Mouse (Mus musculus): Measurements from ENCODE around the gene Phf2.
A peak's percentile ranks its signal among the peaks of the same experiment; 100 is the strongest.

Gene Phf2

DNA sequence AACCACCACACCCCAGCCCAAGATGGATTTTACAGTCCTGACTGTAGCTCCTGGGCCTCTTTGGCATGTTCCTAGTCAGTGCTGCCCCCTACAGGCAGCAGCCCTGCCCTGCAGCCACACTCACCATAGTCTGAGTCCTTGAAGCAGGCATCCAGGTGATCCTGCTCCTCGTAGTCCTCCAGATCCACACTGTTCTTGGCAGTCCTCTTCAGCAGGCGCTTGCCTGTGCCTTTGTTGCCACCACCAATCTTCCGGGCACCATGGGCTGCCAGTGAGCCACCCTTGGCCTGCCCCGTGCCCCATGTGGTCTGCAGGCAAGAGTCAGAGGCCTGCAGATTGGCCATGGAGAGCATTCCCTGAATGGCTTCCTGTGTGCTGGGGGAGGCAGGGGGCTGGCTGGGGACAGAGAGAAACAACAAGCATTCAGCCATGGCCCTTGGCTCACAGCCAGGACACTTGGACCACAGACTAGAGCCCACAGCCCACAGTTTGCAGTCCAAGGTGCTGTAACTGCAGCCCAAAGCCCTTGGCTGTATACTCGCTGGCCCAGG, 63.4 kb downstream of the Phf2 start:
- peaks cover 8% of the 10 kb centered on the region for H3K36me3 ChIP-seq (ENCODE audit: control insufficient read depth, insufficient read depth, low read length, poor library complexity, severe bottlenecking)
- DNase-seq (ENCODE audit: low read depth, low spot score), result peak; percentile 61
- no peaks in the 10 kb centered on the region for H3K27me3 ChIP-seq (ENCODE audit: control insufficient read depth, insufficient read depth, low read length, poor library complexity, severe bottlenecking)

GRCm38 (mm10) chr13:48802181-48802580, 68.7 kb downstream of the Phf2 start:
- Histone ChIP-seq H3K27me3 (ENCODE audit: control insufficient read depth, insufficient read depth, low read length, poor library complexity, severe bottlenecking) (no peaks in the 10 kb centered on the region), H3K36me3 (ENCODE audit: control insufficient read depth, insufficient read depth, low read length, poor library complexity, severe bottlenecking) (peaks cover 6% of the 10 kb centered on the region)
- DNase-seq (ENCODE audit: low read depth, low spot score), result no peak

GRCm38 (mm10) chr13:48800850-48801546, 69.9 kb downstream of the Phf2 start:
- Histone ChIP-seq H3K36me3 (ENCODE audit: control insufficient read depth, insufficient read depth, low read length, poor library complexity, severe bottlenecking) (peaks cover 3% of the 10 kb centered on the region; the same call in 1 of the 2 replicates), H3K27me3 (ENCODE audit: control insufficient read depth, insufficient read depth, low read length, poor library complexity, severe bottlenecking) (no peaks in the 10 kb centered on the region)
- DNase-seq (ENCODE audit: low read depth, low spot score), result peak; percentile 63

GRCm38 (mm10) chr13:48798256-48798771, 72.6 kb downstream of the Phf2 start:
- H3K36me3 ChIP-seq (ENCODE audit: control insufficient read depth, insufficient read depth, low read length, poor library complexity, severe bottlenecking), result no peaks in the 10 kb centered on the region; the same call in 1 of the 2 replicates
- no peak for DNase-seq (ENCODE audit: low read depth, low spot score)
- no peaks in the 10 kb centered on the region for H3K27me3 ChIP-seq (ENCODE audit: control insufficient read depth, insufficient read depth, low read length, poor library complexity, severe bottlenecking)

DNA sequence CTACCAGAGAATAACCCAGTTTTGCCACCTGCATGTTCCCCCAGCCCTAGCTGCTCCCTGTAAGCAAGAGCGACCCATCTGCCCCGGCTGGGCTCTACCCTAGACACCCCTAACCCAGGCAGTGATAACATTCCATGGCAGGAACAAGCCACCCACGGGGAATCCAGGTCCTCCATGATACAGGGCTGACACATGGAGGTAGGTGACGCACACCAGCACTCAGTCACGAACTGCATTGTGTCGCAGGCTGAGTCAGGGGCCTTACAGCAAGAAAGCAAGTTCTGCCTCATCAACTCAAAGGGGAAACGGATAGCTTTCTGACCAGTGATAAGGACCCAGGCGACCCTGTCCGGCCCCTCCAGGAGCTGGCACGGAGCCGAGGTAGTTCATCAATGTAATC, 74.0 kb downstream of the Phf2 start:
- DNase-seq (ENCODE audit: low read depth, low spot score), result no peak
- no peaks in the 10 kb centered on the region for H3K36me3 ChIP-seq (ENCODE audit: control insufficient read depth, insufficient read depth, low read length, poor library complexity, severe bottlenecking)
- H3K27me3 ChIP-seq (ENCODE audit: control insufficient read depth, insufficient read depth, low read length, poor library complexity, severe bottlenecking), result no peaks in the 10 kb centered on the region

GRCm38 (mm10) chr13:48795711-48796110, 75.2 kb downstream of the Phf2 start:
- DNase-seq (ENCODE audit: low read depth, low spot score), result no peak
- Histone ChIP-seq H3K36me3 (ENCODE audit: control insufficient read depth, insufficient read depth, low read length, poor library complexity, severe bottlenecking) (no peaks in the 10 kb centered on the region), H3K27me3 (ENCODE audit: control insufficient read depth, insufficient read depth, low read length, poor library complexity, severe bottlenecking) (no peaks in the 10 kb centered on the region)

DNA sequence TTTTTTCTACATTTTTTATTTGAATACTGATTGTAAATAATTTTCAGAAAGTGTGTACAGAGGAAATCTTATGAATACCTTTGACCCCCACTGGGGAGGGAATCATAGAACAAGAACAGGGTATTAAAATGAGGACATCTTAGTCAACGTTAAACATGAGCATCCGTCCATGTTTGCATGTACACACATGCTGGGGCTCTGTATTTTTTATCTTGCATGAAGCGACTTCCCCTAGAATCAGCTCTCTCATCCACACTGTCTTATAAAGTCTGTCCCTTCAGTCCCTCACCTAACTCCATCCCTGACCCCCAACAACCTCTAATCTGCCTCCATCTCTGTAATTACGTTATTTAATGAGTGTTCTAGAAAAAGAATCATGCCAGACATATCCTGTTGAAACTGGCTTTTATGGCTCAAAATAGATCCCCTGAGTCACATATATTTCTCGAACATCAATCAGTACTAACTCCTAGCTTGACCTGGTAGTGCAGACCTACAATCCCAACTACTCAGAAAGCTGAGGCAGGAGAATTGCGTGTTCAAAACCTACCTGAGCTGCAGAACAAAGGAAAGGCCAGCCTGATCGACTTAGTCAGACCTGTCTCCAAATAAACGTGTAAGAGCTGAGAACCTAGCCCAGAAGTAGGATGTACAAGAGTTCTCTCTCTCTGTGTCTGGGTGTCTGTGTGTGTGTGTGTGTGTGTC, 86.2 kb downstream of the Phf2 start:
- Histone ChIP-seq H3K27me3 (ENCODE audit: control insufficient read depth, insufficient read depth, low read length, poor library complexity, severe bottlenecking) (no peaks in the 10 kb centered on the region), H3K36me3 (ENCODE audit: control insufficient read depth, insufficient read depth, low read length, poor library complexity, severe bottlenecking) (no peaks in the 10 kb centered on the region)
- no peak for DNase-seq (ENCODE audit: low read depth, low spot score)

DNA sequence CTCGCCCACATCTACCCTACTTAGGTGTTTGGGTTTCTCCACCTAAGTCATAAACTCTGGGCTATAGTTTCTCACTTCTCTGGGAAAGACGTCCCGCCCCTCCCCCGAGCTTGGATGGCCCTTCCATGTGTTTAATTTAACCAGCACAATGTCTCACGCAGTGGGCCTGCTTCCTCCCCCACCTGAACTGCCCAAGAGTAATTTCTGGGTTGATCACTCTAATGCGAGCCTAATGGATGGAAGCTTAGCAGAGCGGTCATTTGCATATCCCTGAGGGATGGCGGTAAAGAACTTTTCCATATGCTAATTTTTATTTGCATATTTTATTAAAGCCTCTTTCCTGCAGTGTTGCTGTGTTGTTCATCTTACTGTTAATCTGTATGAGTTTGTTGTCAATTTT, 86.8 kb downstream of the Phf2 start:
- Histone ChIP-seq H3K27me3 (ENCODE audit: control insufficient read depth, insufficient read depth, low read length, poor library complexity, severe bottlenecking) (no peaks in the 10 kb centered on the region), H3K36me3 (ENCODE audit: control insufficient read depth, insufficient read depth, low read length, poor library complexity, severe bottlenecking) (no peaks in the 10 kb centered on the region)
- DNase-seq (ENCODE audit: low read depth, low spot score), result peak; percentile 35

DNA sequence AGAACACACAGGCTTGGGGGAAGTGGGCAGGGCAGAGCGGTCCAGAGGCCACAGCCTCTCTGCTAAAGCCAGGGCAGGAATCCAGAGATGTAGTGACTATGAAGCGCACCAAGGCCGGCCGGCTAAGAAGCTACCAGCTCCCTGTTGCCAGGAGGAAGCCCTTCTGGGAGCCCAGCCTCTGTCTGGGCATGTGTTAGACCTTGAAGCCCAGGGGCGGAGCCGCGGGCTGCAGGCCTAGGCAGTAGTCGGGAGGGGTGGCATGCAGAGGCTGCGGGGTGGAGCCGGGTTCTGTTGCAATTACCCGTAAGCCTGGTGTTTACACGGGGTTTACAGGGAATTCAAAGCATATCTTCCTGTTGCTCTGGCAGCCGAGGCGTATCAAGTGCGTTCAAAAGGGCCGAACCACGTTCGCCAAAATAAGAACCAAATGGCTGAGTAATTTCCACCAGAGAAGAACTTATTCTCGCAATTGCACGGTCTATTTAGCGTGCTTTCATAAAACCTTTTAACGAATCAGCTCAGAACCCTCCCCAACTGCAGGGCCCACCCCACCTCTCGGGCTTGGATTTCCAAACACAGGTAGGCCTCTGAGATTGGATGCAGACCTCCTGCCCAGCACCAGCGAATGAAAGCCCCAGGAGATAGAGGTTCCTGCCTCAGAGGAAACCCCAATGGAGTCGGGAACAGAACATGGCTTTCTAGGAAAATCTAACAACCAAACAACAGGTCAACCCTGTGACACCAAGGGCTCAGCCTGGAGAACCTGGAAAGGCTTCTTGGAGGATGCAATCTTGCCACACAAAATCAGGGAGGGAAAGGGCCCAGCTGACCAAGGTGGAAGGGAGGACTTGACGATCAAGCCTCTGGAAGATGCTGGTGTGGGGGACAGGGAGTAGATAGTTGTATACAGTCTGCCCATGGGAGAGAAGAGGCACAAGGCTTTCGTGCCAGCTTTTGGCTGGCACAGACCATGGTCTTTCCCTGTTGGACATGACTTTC, 87.9 kb downstream of the Phf2 start:
- peak; percentile 9 for DNase-seq (ENCODE audit: low read depth, low spot score)
- H3K36me3 ChIP-seq (ENCODE audit: control insufficient read depth, insufficient read depth, low read length, poor library complexity, severe bottlenecking), result no peaks in the 10 kb centered on the region
- H3K27me3 ChIP-seq (ENCODE audit: control insufficient read depth, insufficient read depth, low read length, poor library complexity, severe bottlenecking), result no peaks in the 10 kb centered on the region

GRCm38 (mm10) chr13:48780345-48781010, 90.4 kb downstream of the Phf2 start:
- DNase-seq (ENCODE audit: low read depth, low spot score), result no peak
- Histone ChIP-seq H3K36me3 (ENCODE audit: control insufficient read depth, insufficient read depth, low read length, poor library complexity, severe bottlenecking) (no peaks in the 10 kb centered on the region), H3K27me3 (ENCODE audit: control insufficient read depth, insufficient read depth, low read length, poor library complexity, severe bottlenecking) (no peaks in the 10 kb centered on the region)

DNA sequence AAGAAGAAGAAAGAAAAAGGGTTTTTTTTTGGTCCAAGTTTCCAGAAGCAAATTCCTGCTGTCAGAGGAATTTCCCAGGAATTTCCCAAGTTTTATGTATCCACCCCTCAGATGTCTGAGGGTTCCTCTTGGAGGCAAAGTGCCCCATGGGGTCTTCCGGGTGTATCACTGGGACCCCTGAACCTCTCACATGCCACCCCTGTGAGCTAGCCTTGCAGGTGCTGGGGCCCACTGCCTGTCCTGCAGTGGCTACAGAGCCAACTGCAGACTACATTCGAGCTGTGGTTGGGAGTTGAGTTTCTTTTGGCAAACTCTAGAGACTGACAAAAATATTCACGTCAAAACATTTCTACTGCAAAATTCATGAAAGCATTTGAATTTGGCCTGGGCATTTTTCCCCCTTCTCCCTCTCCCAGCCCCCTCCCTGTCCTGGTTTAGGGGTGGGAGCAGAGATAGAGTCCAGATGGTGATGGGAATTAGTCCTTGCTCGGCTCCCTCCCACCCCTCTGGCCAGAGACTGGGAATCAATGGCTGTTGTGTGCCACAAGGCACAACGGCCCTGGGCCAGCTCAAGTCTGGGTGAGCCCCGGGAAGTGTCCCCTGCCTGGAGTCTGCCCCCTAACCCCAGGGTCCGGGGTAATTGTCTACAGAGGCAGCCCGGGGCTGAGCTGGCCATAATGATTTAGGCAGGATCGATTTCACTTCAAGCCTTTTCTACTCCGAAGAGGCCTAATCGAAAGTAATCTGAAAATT, 91.2 kb downstream of the Phf2 start:
- H3K36me3 ChIP-seq (ENCODE audit: control insufficient read depth, insufficient read depth, low read length, poor library complexity, severe bottlenecking), result no peaks in the 10 kb centered on the region
- H3K27me3 ChIP-seq (ENCODE audit: control insufficient read depth, insufficient read depth, low read length, poor library complexity, severe bottlenecking), result no peaks in the 10 kb centered on the region
- DNase-seq (ENCODE audit: low read depth, low spot score), result no peak

DNA sequence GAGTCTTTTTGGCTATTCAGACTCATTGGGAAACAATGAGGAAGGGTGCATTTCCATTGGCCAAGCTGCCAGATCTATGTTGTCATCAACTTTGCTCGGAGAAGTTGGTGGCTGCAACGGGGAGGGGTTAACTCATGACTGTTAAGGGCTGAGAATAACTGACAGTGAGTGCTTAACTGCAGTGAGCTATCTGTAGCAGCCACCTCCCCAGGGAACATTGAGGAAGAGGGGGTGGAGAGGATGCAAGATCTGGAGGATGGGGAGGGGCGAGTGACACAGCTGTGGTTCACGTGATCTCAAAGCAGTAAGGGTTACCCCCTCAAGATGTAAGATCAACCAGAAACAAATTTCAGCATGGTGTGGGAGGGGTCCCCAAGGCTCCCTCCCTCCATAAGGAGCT, 92.8 kb downstream of the Phf2 start:
- Histone ChIP-seq H3K36me3 (ENCODE audit: control insufficient read depth, insufficient read depth, low read length, poor library complexity, severe bottlenecking) (no peaks in the 10 kb centered on the region), H3K27me3 (ENCODE audit: control insufficient read depth, insufficient read depth, low read length, poor library complexity, severe bottlenecking) (no peaks in the 10 kb centered on the region)
- DNase-seq (ENCODE audit: low read depth, low spot score), result peak; percentile 55

- H3K27me3 ChIP-seq (ENCODE audit: control insufficient read depth, insufficient read depth, low read length, poor library complexity, severe bottlenecking), result no peaks in the 10 kb centered on the region
- no peak for DNase-seq (ENCODE audit: low read depth, low spot score)
- no peaks in the 10 kb centered on the region for H3K36me3 ChIP-seq (ENCODE audit: control insufficient read depth, insufficient read depth, low read length, poor library complexity, severe bottlenecking)
Observed at GRCm38 (mm10) chr13:48774506-48774905, 96.4 kb downstream of the Phf2 start.

All from splenic B cell, adult 2 months (primary cell).